Mouse (Mus musculus) lung, postnatal 0 days (tissue): ENCODE data around the gene Krt7. TPM values are rescaled to one million over a fixed set of nuclear protein-coding genes. Genes with fewer than 3 reads are reported as not detected.
A peak's percentile ranks its signal among the peaks of the same experiment; 100 is the strongest.

Experiments used
- ATAC-seq: fragments of 200-750 bp; cut with Nextera tagmentation; 2 replicates; pipeline ENCODE4 v1.8.0; 2017; ENCODE audit warnings: moderate library complexity
- DNase-seq: peaks from one replicate; pipeline ENCODE4 v3.0.0-alpha.2; 2016; ENCODE audit warnings: low spot score
- H3K27ac ChIP-seq: fragments of 300-500 bp; sonication (generic); 2 replicates; pipeline ENCODE4 v1.5.1; 2014; ENCODE audit warnings: antibody characterized with exemption, mild to moderate bottlenecking, low read length, mixed read lengths
- H3K27me3 ChIP-seq: fragments of 300-500 bp; sonication (generic); replicated peaks from 2 replicates; pipeline ENCODE4 v1.6.1; 2014; ENCODE audit warnings: low read length, mixed read lengths; ENCODE audit not compliant: insufficient read depth
- H3K36me3 ChIP-seq: fragments of 300-500 bp; sonication (generic); 2 replicates; pipeline ENCODE4 v1.6.1; 2014; ENCODE audit warnings: low read length, mixed read lengths; ENCODE audit not compliant: insufficient read depth
- H3K4me1 ChIP-seq: fragments of 300-500 bp; sonication (generic); 2 replicates; pipeline ENCODE4 v1.6.1; 2014; ENCODE audit warnings: antibody characterized with exemption, low read depth, low read length, mixed read lengths; ENCODE audit not compliant: insufficient read depth
- H3K4me2 ChIP-seq: fragments of 300-500 bp; sonication (generic); replicated peaks from 2 replicates; pipeline ENCODE4 v1.6.1; 2014; ENCODE audit warnings: low read depth, mild to moderate bottlenecking, low read length, moderate library complexity, mixed read lengths
- H3K4me3 ChIP-seq: fragments of 300-500 bp; sonication (generic); 2 replicates; pipeline ENCODE4 v1.5.1; 2014; ENCODE audit warnings: low read depth, low read length
- H3K9ac ChIP-seq: fragments of 300-500 bp; sonication (generic); replicated peaks from 2 replicates; pipeline ENCODE4 v1.6.1; 2014; ENCODE audit warnings: low read depth, mild to moderate bottlenecking
- H3K9me3 ChIP-seq: fragments of 300-500 bp; sonication (generic); 2 replicates; pipeline ENCODE4 v1.6.1; 2016; ENCODE audit warnings: low read length, mixed read lengths
- CTCF ChIP-seq: IDR thresholded peaks from 2 replicates; pipeline ENCODE4 v1.5.1; 2016; ENCODE audit warnings: antibody characterized with exemption, mild to moderate bottlenecking
- EP300 ChIP-seq: IDR thresholded peaks from 2 replicates; pipeline ENCODE4 v1.6.1; 2016; ENCODE audit warnings: antibody characterized with exemption, mild to moderate bottlenecking, control low read depth
- WGBS: fragments of 180-500 bp; shearing (Covaris S2); extraction: QIAGEN DNeasy Blood & Tissue Kit; methylation state at CpG from one replicate; pipeline ENCODE4 v1.1.7; 2014; 5-methylcytosine and 5-hydroxymethylcytosine counted together
- polyA plus RNA-seq: library from polyadenylated mRNA; unstranded; fragments of >200 nt; fragmentation: Nextera tagmentation; extraction: Ambion mirVana; gene quantifications from 2 replicates; pipeline ENCODE4 v1.2.1, GENCODE M21; 2015

Krt7 gene
- 430 and 463 TPM in 2 replicates for polyA plus RNA-seq

DNA sequence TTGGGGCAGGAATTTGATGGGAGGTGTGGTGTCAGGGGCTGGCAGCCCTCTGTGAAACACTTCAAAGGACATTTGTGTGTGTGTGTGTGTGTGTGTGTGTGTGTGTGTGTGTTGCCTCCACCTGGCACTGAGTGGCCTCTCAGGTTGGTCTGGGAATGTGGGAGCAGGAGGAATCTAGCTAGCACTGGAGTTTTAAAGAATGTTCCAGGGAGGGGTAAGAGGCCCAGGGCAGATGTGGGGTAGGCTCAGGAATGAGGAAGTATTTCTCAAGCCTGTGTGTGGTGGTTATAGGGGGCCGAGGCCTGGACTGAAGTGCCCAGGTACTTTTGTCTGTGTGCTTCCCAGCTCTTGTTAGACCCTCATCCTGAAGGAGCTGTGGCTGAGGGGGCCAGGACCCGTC lies at the start of gene Krt7:
TSS of gene Krt7 (plus strand) at position 269 of the 400 bp plus-strand sequence.
- Histone ChIP-seq H3K4me1 (no peaks in the 10 kb centered on the region), H3K4me3 (peak within 1 kb of the TSS; percentile 43), H3K27me3 (no peaks in the 10 kb centered on the region), H3K9me3 (no peaks in the 10 kb centered on the region), H3K4me2 (peak within 1 kb of the TSS; percentile 57), H3K27ac (peak within 1 kb of the TSS; percentile 94), H3K36me3 (no peaks in the 10 kb centered on the region), H3K9ac (peak within 1 kb of the TSS; percentile 46)
- TF ChIP-seq CTCF (no peak), EP300 (peak; percentile 98)
- 24% methylated on average over 2 of the region's 2 CpGs for WGBS
- DNase-seq, result peak; percentile 95
- peak; percentile 91 for ATAC-seq

DNA sequence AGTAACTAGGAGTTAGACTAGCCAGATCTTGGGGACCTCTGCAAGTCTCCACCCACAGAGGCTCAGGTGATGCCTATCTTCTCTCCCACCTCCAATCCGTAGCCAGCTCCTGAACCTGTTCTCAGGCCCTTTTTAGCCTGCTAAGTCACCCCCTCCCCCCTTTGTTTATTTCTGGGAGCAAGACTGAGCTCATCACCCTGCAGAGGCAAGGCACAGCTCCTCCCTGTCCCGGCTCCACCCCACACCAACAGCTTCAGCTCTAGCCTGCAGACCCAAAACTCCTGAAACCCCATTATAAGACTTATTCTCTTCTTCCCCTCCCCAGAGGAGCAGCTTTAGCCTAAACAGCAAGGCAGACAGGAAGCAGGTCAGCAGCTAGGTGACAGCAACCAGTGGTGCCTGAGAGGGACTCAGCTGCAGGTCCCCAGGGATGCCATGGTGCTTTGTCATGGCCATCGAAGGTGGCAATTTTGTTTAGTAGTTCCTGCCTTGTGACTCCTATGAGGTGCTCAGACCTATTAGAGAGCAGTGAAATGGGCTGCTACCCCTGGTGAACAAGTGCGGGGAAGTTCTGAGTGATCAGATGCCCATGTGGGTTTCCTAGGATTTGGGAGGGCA lies 48.3 kb upstream of the Krt7 start:
- Histone ChIP-seq H3K27me3 (no peaks in the 10 kb centered on the region), H3K4me3 (no peak overlapping the region), H3K9ac (no peak overlapping the region), H3K9me3 (no peaks in the 10 kb centered on the region), H3K27ac (no peak overlapping the region), H3K36me3 (peaks cover 5% of the 10 kb centered on the region; the same call in 1 of the 2 replicates), H3K4me1 (peaks cover 15% of the 10 kb centered on the region), H3K4me2 (no peak overlapping the region)
- 46% methylated on average over 4 of the region's 4 CpGs for WGBS
- ATAC-seq (no peak), DNase-seq (peak; percentile 40)
- TF ChIP-seq CTCF (no peak), EP300 (peak; percentile 42; the same call in 1 of the 2 replicates)

DNA sequence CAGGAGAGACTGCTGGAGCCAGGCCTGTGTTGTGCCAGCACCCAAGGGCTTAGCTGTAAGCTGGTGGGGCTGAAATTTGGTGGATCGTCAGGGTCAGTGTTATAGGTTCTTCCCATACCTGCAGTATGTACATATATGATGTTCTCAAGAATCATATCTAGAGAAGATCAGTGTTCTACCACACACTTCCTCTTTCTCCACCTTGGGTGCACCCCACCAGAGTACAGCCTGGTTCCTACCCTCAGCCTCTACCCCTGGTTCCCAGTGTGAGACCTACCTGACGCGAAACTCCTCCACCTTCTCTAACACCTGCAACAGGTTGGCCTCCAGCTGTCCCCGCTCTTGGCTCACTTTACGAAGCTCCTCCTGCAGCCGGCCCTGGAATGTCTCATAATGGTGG lies 46.9 kb upstream of the Krt7 start:
- Histone ChIP-seq H3K9me3 (no peaks in the 10 kb centered on the region), H3K27me3 (no peaks in the 10 kb centered on the region), H3K36me3 (no peaks in the 10 kb centered on the region), H3K4me1 (peaks cover 19% of the 10 kb centered on the region), H3K27ac (0 out of 2 replicates have a peak overlapping the region, but pooled peaks have one; percentile 6), H3K4me2 (peak overlapping the region; percentile 28; the same call in 1 of the 2 replicates), H3K4me3 (no peak overlapping the region), H3K9ac (no peak overlapping the region)
- TF ChIP-seq CTCF (no peak), EP300 (no peak)
- DNase-seq, result no peak
- no peak for ATAC-seq
- WGBS, result 72% methylated on average over 6 of the region's 6 CpGs

DNA sequence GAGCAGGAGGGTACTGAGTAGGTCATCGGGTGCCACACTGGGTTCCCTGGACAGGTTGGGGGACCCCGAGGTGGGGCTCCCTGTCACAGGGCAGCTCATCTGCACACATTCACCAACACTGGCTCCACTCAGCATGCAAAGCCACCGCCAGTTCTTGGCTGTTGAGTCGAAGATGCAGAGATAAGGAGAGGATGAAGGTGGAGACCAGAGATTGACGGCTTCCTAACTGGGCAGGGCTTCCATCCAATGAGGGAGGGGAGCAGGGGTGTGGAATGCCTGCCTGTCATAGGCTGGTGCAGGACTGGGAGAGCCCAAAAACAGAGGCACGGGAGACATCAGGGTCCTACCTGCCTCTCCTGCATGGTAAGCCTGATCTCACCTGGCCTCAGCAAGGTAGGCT lies 46.4 kb upstream of the Krt7 start:
- TF ChIP-seq EP300 (no peak), CTCF (no peak)
- ATAC-seq (peak; percentile 30), DNase-seq (peak; percentile 34)
- Histone ChIP-seq H3K9ac (no peak overlapping the region), H3K4me3 (no peak overlapping the region), H3K27ac (0 out of 2 replicates have a peak overlapping the region, but pooled peaks have one; percentile 6), H3K4me2 (peak overlapping the region; percentile 28; the same call in 1 of the 2 replicates), H3K9me3 (no peaks in the 10 kb centered on the region), H3K36me3 (no peaks in the 10 kb centered on the region), H3K27me3 (no peaks in the 10 kb centered on the region), H3K4me1 (peaks cover 23% of the 10 kb centered on the region)
- WGBS, result 43% methylated on average over 6 of the region's 6 CpGs

DNA sequence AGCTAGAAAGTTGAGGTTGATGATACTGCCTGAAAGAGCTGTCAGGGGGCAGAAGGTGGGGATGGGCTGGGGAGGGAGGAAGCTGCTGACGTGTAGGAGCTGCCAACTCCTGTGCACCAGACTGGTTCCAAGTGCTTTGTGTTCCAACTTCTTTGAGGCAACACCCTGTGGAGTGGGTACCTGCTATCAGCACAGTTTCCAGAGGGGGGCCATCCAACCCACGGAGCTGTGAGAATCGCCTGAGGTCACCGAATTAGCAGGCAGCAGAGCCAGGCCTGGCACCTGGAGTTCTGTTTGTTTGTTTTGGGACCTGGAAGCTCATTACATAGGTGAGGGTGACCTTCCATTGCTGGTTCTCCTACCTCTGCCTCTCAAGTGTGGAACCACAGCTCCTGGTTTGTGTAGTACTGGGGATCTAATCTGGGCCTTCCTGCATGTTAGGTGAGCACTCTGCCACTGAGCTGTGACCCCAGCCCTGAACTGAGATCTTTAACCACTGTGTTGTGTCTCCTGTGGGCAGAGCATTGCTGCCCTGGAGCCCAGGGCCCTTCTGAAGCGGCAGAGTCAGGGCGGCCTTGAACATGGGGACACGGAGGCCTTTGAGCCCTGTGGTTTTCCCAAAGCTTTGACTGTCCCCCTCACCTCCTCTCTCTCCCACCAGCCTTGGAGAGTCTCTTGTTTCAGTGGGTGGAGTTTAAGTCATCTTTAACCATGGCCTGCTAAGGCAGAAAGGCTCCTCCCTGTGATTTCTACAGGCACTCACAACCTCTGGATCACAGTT lies 45.8 kb upstream of the Krt7 start:
- Histone ChIP-seq H3K36me3 (no peaks in the 10 kb centered on the region), H3K9me3 (no peaks in the 10 kb centered on the region), H3K9ac (no peak overlapping the region), H3K27ac (peak overlapping the region; percentile 68), H3K4me1 (peaks cover 30% of the 10 kb centered on the region), H3K4me3 (no peak overlapping the region), H3K4me2 (no peak overlapping the region), H3K27me3 (no peaks in the 10 kb centered on the region)
- WGBS, result 46% methylated on average over 7 of the region's 7 CpGs
- peak; percentile 79 for DNase-seq
- peak; percentile 70 for ATAC-seq
- peak; percentile 15 for TF ChIP-seq CTCF
- TF ChIP-seq EP300, result peak; percentile 20; the same call in 1 of the 2 replicates

DNA sequence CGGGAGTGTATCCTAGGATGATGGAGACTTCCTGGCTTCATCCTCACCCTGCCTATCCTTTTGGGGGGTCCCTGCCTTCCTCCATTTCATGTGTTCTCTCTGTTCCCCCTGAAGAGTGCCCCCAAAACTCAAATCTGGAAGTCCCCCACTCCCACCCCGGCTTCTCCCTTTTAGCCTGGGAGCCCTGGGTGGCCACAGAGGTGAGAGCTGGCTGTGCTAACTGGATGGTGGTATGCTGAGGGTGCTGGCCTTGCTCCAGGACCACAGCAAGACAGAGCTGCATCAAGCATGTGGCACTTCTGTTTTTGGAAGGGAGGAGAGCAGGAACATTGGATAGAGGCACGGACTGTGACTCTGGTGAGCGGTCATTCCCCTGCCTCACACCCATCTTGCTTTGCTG lies 45.1 kb upstream of the Krt7 start:
- DNase-seq, result no peak
- Histone ChIP-seq H3K4me1 (peaks cover 31% of the 10 kb centered on the region), H3K4me3 (no peak overlapping the region), H3K4me2 (no peak overlapping the region), H3K9ac (0 out of 2 replicates have a peak overlapping the region, but pooled peaks have one; percentile 1), H3K27ac (peak overlapping the region; percentile 68), H3K9me3 (no peaks in the 10 kb centered on the region), H3K27me3 (no peaks in the 10 kb centered on the region), H3K36me3 (no peaks in the 10 kb centered on the region)
- TF ChIP-seq EP300, result no peak
- no peak for TF ChIP-seq CTCF
- ATAC-seq, result no peak
- 59% methylated on average over 4 of the region's 4 CpGs for WGBS
